Mouse (Mus musculus): Measurements from ENCODE around the gene Slc5a10. TPM values are rescaled to one million over a fixed set of nuclear protein-coding genes. Genes with fewer than 3 reads are reported as not detected.

The Slc5a10 gene
- polyA plus RNA-seq, 1 experiment from 2014 or later, result not detected

- H3K4me1 ChIP-seq, result no peaks in the 10 kb centered on the region
- H3K27me3 ChIP-seq, result no peaks in the 10 kb centered on the region
- 88% methylated on average over 9 of the region's 9 CpGs for WGBS
- no peak overlapping the region for H3K4me2 ChIP-seq
- H3K4me3 ChIP-seq (replicated peaks), result no peak overlapping the region
- no peak overlapping the region for H3K9ac ChIP-seq
- H3K27ac ChIP-seq, result no peak overlapping the region
- no peaks in the 10 kb centered on the region for H3K9me3 ChIP-seq
- H3K36me3 ChIP-seq (replicated peaks), result no peaks in the 10 kb centered on the region
- no peak for ATAC-seq (ENCODE audit: low FRiP score)
These were observed 70.0 kb downstream of the Slc5a10 start for GRCm38 (mm10) chr11:61650470-61651265.

GRCm38 (mm10) chr11:61649626-61650025 is 71.0 kb downstream of the Slc5a10 start:
- WGBS, result 92% methylated on average over 4 of the region's 4 CpGs

GRCm38 (mm10) chr11:61649163-61649580 is 71.5 kb downstream of the Slc5a10 start:
- H3K9me3 ChIP-seq, result no peaks in the 10 kb centered on the region
- no peaks in the 10 kb centered on the region for H3K27me3 ChIP-seq
- no peak overlapping the region for H3K4me3 ChIP-seq (replicated peaks)
- H3K9ac ChIP-seq, result no peak overlapping the region
- ATAC-seq (ENCODE audit: low FRiP score), result no peak
- 94% methylated on average over 5 of the region's 5 CpGs for WGBS
- no peaks in the 10 kb centered on the region for H3K36me3 ChIP-seq (replicated peaks)
- H3K4me1 ChIP-seq, result no peaks in the 10 kb centered on the region
- H3K27ac ChIP-seq, result no peak overlapping the region
- H3K4me2 ChIP-seq, result no peak overlapping the region

More at GRCm38 (mm10) chr11:61649626-61650025, 71.0 kb downstream of the Slc5a10 start:
- Histone ChIP-seq H3K9ac (no peak overlapping the region), H3K36me3 (replicated peaks) (no peaks in the 10 kb centered on the region), H3K9me3 (no peaks in the 10 kb centered on the region), H3K4me2 (no peak overlapping the region), H3K4me3 (replicated peaks) (no peak overlapping the region), H3K4me1 (no peaks in the 10 kb centered on the region), H3K27ac (no peak overlapping the region), H3K27me3 (no peaks in the 10 kb centered on the region)
- ATAC-seq (ENCODE audit: low FRiP score), result no peak

- no peaks in the 10 kb centered on the region for H3K4me1 ChIP-seq
- H3K4me2 ChIP-seq, result no peak overlapping the region
- H3K27me3 ChIP-seq, result no peaks in the 10 kb centered on the region
- no peak for ATAC-seq (ENCODE audit: low FRiP score)
- H3K4me3 ChIP-seq (replicated peaks), result no peak overlapping the region
- H3K9me3 ChIP-seq, result no peaks in the 10 kb centered on the region
- H3K36me3 ChIP-seq (replicated peaks), result no peaks in the 10 kb centered on the region
- H3K9ac ChIP-seq, result no peak overlapping the region
- WGBS, result 83% methylated on average over 7 of the region's 7 CpGs
- H3K27ac ChIP-seq, result no peak overlapping the region
These were observed 71.9 kb downstream of the Slc5a10 start for GRCm38 (mm10) chr11:61648749-61649115.

GRCm38 (mm10) chr11:61647956-61648748 is 72.5 kb downstream of the Slc5a10 start:
- Histone ChIP-seq H3K4me1 (no peaks in the 10 kb centered on the region), H3K4me2 (no peak overlapping the region), H3K4me3 (replicated peaks) (no peak overlapping the region), H3K27me3 (no peaks in the 10 kb centered on the region), H3K9ac (no peak overlapping the region), H3K9me3 (no peaks in the 10 kb centered on the region), H3K27ac (no peak overlapping the region), H3K36me3 (replicated peaks) (no peaks in the 10 kb centered on the region)
- WGBS, result 86% methylated on average over 6 of the region's 6 CpGs
- no peak for ATAC-seq (ENCODE audit: low FRiP score)

GRCm38 (mm10) chr11:61647110-61647910 is 73.3 kb downstream of the Slc5a10 start:
- Histone ChIP-seq H3K4me1 (no peaks in the 10 kb centered on the region), H3K27ac (no peak overlapping the region), H3K4me2 (no peak overlapping the region), H3K27me3 (no peaks in the 10 kb centered on the region), H3K4me3 (replicated peaks) (no peak overlapping the region), H3K9ac (no peak overlapping the region), H3K9me3 (no peaks in the 10 kb centered on the region), H3K36me3 (replicated peaks) (no peaks in the 10 kb centered on the region)
- WGBS, result 74% methylated on average over 10 of the region's 10 CpGs
- ATAC-seq (ENCODE audit: low FRiP score), result no peak

GRCm38 (mm10) chr11:61646499-61647039 is 74.1 kb downstream of the Slc5a10 start:
- Histone ChIP-seq H3K4me1 (no peaks in the 10 kb centered on the region), H3K27me3 (no peaks in the 10 kb centered on the region), H3K4me3 (replicated peaks) (no peak overlapping the region), H3K36me3 (replicated peaks) (no peaks in the 10 kb centered on the region), H3K4me2 (no peak overlapping the region), H3K9ac (no peak overlapping the region), H3K9me3 (no peaks in the 10 kb centered on the region), H3K27ac (no peak overlapping the region)
- no peak for ATAC-seq (ENCODE audit: low FRiP score)
- WGBS, result 59% methylated on average over 2 of the region's 2 CpGs

- H3K9ac ChIP-seq, result no peak overlapping the region
- no peak overlapping the region for H3K4me3 ChIP-seq (replicated peaks)
- 74% methylated on average over 5 of the region's 5 CpGs for WGBS
- H3K27me3 ChIP-seq, result no peaks in the 10 kb centered on the region
- no peak overlapping the region for H3K27ac ChIP-seq
- H3K4me2 ChIP-seq, result no peak overlapping the region
- H3K4me1 ChIP-seq, result no peaks in the 10 kb centered on the region
- no peak for ATAC-seq (ENCODE audit: low FRiP score)
- H3K9me3 ChIP-seq, result no peaks in the 10 kb centered on the region
- no peaks in the 10 kb centered on the region for H3K36me3 ChIP-seq (replicated peaks)
These were observed 75.2 kb downstream of the Slc5a10 start for GRCm38 (mm10) chr11:61645357-61645857.

- no peaks in the 10 kb centered on the region for H3K36me3 ChIP-seq (replicated peaks)
- ATAC-seq (ENCODE audit: low FRiP score), result no peak
- WGBS, result 72% methylated on average over 11 of the region's 11 CpGs
- H3K4me2 ChIP-seq, result no peak overlapping the region
- no peak overlapping the region for H3K27ac ChIP-seq
- no peaks in the 10 kb centered on the region for H3K9me3 ChIP-seq
- no peaks in the 10 kb centered on the region for H3K27me3 ChIP-seq
- H3K4me3 ChIP-seq (replicated peaks), result no peak overlapping the region
- no peak overlapping the region for H3K9ac ChIP-seq
- H3K4me1 ChIP-seq, result no peaks in the 10 kb centered on the region
These were observed 75.9 kb downstream of the Slc5a10 start for GRCm38 (mm10) chr11:61644576-61645326.

GRCm38 (mm10) chr11:61643184-61643961 is 77.3 kb downstream of the Slc5a10 start:
- Histone ChIP-seq H3K27me3 (no peaks in the 10 kb centered on the region), H3K4me2 (no peak overlapping the region), H3K27ac (no peak overlapping the region), H3K36me3 (replicated peaks) (no peaks in the 10 kb centered on the region), H3K9ac (no peak overlapping the region), H3K9me3 (no peaks in the 10 kb centered on the region), H3K4me3 (replicated peaks) (no peak overlapping the region), H3K4me1 (no peaks in the 10 kb centered on the region)
- WGBS, result 86% methylated on average over 5 of the region's 5 CpGs
- ATAC-seq (ENCODE audit: low FRiP score), result no peak

- no peak for ATAC-seq (ENCODE audit: low FRiP score)
- no peaks in the 10 kb centered on the region for H3K9me3 ChIP-seq
- 88% methylated on average over 7 of the region's 7 CpGs for WGBS
- H3K36me3 ChIP-seq (replicated peaks), result no peaks in the 10 kb centered on the region
- no peak overlapping the region for H3K4me2 ChIP-seq
- no peak overlapping the region for H3K27ac ChIP-seq
- no peaks in the 10 kb centered on the region for H3K4me1 ChIP-seq
- no peak overlapping the region for H3K4me3 ChIP-seq (replicated peaks)
- no peak overlapping the region for H3K9ac ChIP-seq
- no peaks in the 10 kb centered on the region for H3K27me3 ChIP-seq
These were observed 78.5 kb downstream of the Slc5a10 start for GRCm38 (mm10) chr11:61642106-61642505.
